Mouse (Mus musculus): Measurements from ENCODE around the gene Vmn2r18. TPM values are rescaled to one million over a fixed set of nuclear protein-coding genes. Genes with fewer than 3 reads are reported as not detected.

Gene Vmn2r18
- 0.05 and 0.07 TPM in 2 replicates for polyA plus RNA-seq (2015; fragmentation: Nextera tagmentation; extraction: Ambion mirVana)

GRCm38 (mm10) chr5:151605921-151606320 is at the start of gene Vmn2r18:
TSS of gene Vmn2r18 (minus strand) at chr5:151606021.

GRCm38 (mm10) chr5:151650700-151651410 is 45.0 kb upstream of the Vmn2r18 start, which contains the start of gene Rfc3:
TSS of gene Rfc3 (minus strand) at chr5:151651242.

Other genes with a start within 250 kb of the Vmn2r18 start
- gene Gm42906, start 177.9 kb downstream of the Vmn2r18 start, polyA plus RNA-seq (2015; fragmentation: Nextera tagmentation; extraction: Ambion mirVana) = not detected in 2 replicates
- 55.1 and 67.5 TPM in 2 replicates for gene Rfc3, start 45.2 kb upstream of the Vmn2r18 start, polyA plus RNA-seq (2015; fragmentation: Nextera tagmentation; extraction: Ambion mirVana)

Measured in adrenal gland, postnatal 0 days (tissue).